Mouse (Mus musculus): ENCODE results near the gene Igf2bp2. TPM values are rescaled to one million over a fixed set of nuclear protein-coding genes. Genes with fewer than 3 reads are reported as not detected.

Gene Igf2bp2
- polyA plus RNA-seq, 1 experiment from 2014 or later, result 102 TPM

- Histone ChIP-seq H3K27ac (ENCODE audit: low read depth, low read length) (no peak overlapping the region), H3K4me2 (no peak overlapping the region), H3K4me3 (ENCODE audit: low read depth, low read length) (no peak overlapping the region), H3K9ac (ENCODE audit: low read depth, low read length) (no peak overlapping the region), H3K9me3 (replicated peaks; ENCODE audit: control insufficient read depth, low read length) (no peaks in the 10 kb centered on the region), H3K36me3 (ENCODE audit: control insufficient read depth, insufficient read depth, low read length) (0 out of 2 replicates have a peak, but pooled peaks cover 6% of the 10 kb centered on the region), H3K4me1 (ENCODE audit: control insufficient read depth, insufficient read depth, low read length) (no peaks in the 10 kb centered on the region), H3K27me3 (ENCODE audit: control insufficient read depth, insufficient read depth, low read length) (no peaks in the 10 kb centered on the region)
- WGBS (ENCODE audit: insufficient replicate concordance), result 85% methylated on average over 10 of the region's 10 CpGs
- no peak for ATAC-seq (replicated peaks; ENCODE audit: insufficient number of reproducible peaks, low FRiP score, low TSS enrichment)
Measured at GRCm38 (mm10) chr16:22038554-22038953, 124.5 kb downstream of the Igf2bp2 start.

GRCm38 (mm10) chr16:22027474-22027873, 135.6 kb downstream of the Igf2bp2 start:
- no peak overlapping the region for H3K27ac ChIP-seq (ENCODE audit: low read depth, low read length)
- no peak overlapping the region for H3K4me3 ChIP-seq (ENCODE audit: low read depth, low read length)
- H3K27me3 ChIP-seq (ENCODE audit: control insufficient read depth, insufficient read depth, low read length), result no peaks in the 10 kb centered on the region
- H3K9me3 ChIP-seq (replicated peaks; ENCODE audit: control insufficient read depth, low read length), result no peaks in the 10 kb centered on the region
- no peak overlapping the region for H3K4me2 ChIP-seq
- ATAC-seq (replicated peaks; ENCODE audit: insufficient number of reproducible peaks, low FRiP score, low TSS enrichment), result no peak
- no peak overlapping the region for H3K9ac ChIP-seq (ENCODE audit: low read depth, low read length)
- H3K36me3 ChIP-seq (ENCODE audit: control insufficient read depth, insufficient read depth, low read length), result peaks cover 25% of the 10 kb centered on the region
- no peaks in the 10 kb centered on the region for H3K4me1 ChIP-seq (ENCODE audit: control insufficient read depth, insufficient read depth, low read length)
- 86% methylated on average over 5 of the region's 5 CpGs for WGBS (ENCODE audit: insufficient replicate concordance)

DNA sequence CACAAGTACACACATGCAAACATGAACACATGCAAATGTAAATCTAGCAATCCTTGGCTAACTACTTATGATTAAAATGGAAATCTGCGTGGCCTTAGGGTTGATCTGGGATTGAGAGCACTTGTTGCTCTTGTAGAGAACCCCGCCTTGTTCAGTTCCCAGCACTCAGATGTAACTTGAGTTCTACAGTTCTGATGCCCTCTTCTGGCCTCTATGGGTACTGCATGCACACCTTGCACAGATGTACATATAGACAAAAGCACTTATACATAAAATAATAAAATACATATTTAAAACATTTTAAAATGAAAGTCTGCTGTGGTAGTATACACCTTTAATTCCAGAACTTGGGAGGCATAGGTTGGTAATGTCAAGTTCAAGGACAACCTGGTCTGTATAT, 141.0 kb downstream of the Igf2bp2 start:
- ATAC-seq (replicated peaks; ENCODE audit: insufficient number of reproducible peaks, low FRiP score, low TSS enrichment), result no peak
- Histone ChIP-seq H3K4me2 (no peak overlapping the region), H3K27me3 (ENCODE audit: control insufficient read depth, insufficient read depth, low read length) (no peaks in the 10 kb centered on the region), H3K9me3 (replicated peaks; ENCODE audit: control insufficient read depth, low read length) (peaks cover 3% of the 10 kb centered on the region), H3K36me3 (ENCODE audit: control insufficient read depth, insufficient read depth, low read length) (peaks cover 21% of the 10 kb centered on the region), H3K9ac (ENCODE audit: low read depth, low read length) (no peak overlapping the region), H3K27ac (ENCODE audit: low read depth, low read length) (no peak overlapping the region), H3K4me1 (ENCODE audit: control insufficient read depth, insufficient read depth, low read length) (no peaks in the 10 kb centered on the region), H3K4me3 (ENCODE audit: low read depth, low read length) (no peak overlapping the region)
- 97% methylated on average over 2 of the region's 2 CpGs for WGBS (ENCODE audit: insufficient replicate concordance)

DNA sequence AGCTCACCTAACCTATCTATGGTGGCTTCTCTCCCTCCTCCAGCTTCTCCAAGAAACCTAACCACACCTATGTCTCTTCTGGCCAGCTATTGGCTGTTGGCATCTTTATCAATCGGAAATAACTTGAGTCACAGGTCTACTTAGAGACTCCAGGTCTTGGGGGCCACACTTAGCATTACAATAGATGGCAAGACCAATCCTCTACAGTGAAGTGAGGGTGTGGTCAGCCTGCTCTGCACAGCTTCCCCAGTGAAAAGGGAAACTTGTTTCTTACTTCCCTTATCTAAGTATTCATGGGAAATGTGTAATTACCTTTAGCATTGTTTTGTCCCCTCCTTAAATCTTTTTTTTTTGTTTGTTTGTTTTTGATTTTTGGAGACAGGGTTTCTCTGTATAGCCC, 147.5 kb downstream of the Igf2bp2 start:
- H3K4me1 ChIP-seq (ENCODE audit: control insufficient read depth, insufficient read depth, low read length), result no peaks in the 10 kb centered on the region
- no peak overlapping the region for H3K9ac ChIP-seq (ENCODE audit: low read depth, low read length)
- no peaks in the 10 kb centered on the region for H3K9me3 ChIP-seq (replicated peaks; ENCODE audit: control insufficient read depth, low read length)
- H3K4me3 ChIP-seq (ENCODE audit: low read depth, low read length), result no peak overlapping the region
- peaks cover 14% of the 10 kb centered on the region for H3K36me3 ChIP-seq (ENCODE audit: control insufficient read depth, insufficient read depth, low read length)
- ATAC-seq (replicated peaks; ENCODE audit: insufficient number of reproducible peaks, low FRiP score, low TSS enrichment), result no peak
- H3K27ac ChIP-seq (ENCODE audit: low read depth, low read length), result no peak overlapping the region
- WGBS (ENCODE audit: insufficient replicate concordance), result 85% methylated on average over 1 of the region's 1 CpGs
- H3K27me3 ChIP-seq (ENCODE audit: control insufficient read depth, insufficient read depth, low read length), result no peaks in the 10 kb centered on the region
- no peak overlapping the region for H3K4me2 ChIP-seq

DNA sequence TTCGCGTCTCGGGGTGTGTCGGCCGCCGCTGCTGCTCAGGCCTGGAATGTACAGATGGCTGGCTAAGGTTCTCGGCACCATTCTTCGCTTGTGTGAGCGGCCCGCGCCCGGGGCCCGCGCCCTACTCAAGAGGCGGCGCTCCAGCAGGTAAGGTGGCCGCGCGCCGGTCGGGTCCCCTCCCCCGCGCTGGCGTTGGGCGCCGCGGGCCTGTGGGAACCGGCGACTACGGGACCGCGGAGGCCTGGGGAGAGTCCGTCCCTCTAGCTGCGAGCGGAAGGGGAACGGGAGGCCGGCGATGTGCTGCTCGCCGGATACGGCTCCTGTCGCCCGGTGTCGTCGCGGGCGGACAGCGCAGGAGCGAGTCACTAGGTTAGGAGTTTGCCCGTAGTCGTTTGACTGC, 153.5 kb downstream of the Igf2bp2 start:
- peaks cover 3% of the 10 kb centered on the region for H3K4me1 ChIP-seq (ENCODE audit: control insufficient read depth, insufficient read depth, low read length)
- H3K27me3 ChIP-seq (ENCODE audit: control insufficient read depth, insufficient read depth, low read length), result no peaks in the 10 kb centered on the region
- WGBS (ENCODE audit: insufficient replicate concordance), result 0% methylated on average over 38 of the region's 51 CpGs
- ATAC-seq (replicated peaks; ENCODE audit: insufficient number of reproducible peaks, low FRiP score, low TSS enrichment), result peak; percentile 70
- H3K9ac ChIP-seq (ENCODE audit: low read depth, low read length), result peak overlapping the region; percentile 94
- peak overlapping the region; percentile 86 for H3K4me2 ChIP-seq
- peak overlapping the region; percentile 98 for H3K4me3 ChIP-seq (ENCODE audit: low read depth, low read length)
- peak overlapping the region; percentile 76 for H3K27ac ChIP-seq (ENCODE audit: low read depth, low read length)
- H3K9me3 ChIP-seq (replicated peaks; ENCODE audit: control insufficient read depth, low read length), result no peaks in the 10 kb centered on the region
- H3K36me3 ChIP-seq (ENCODE audit: control insufficient read depth, insufficient read depth, low read length), result no peaks in the 10 kb centered on the region

DNA sequence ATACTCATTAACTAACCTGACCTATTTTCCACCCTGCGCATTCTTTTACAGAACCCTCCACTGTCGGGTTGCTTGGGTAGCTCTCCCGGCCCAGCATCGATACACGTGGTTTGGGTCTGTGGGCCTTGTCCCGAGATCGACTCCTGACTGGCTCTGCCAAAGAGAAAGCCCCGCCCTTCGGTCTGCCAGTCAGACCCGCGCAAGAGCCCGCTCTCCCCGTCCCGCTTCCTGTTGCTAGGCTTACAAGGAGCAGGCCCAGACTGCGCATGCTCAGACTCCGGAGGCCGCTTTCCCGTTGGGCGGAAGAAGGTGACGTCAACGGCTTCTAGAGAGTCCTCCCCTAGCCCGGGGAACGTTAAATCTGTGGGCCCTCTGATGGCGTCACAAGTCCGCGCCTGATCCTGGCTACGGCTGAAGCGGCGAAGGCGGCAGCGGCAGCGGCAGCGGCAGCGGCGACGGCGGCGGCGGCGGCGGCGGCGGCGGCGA, 154.0 kb downstream of the Igf2bp2 start, which contains the start of gene Senp2:
Gene Senp2 (plus strand): TSS at position 386 of the 486 bp plus-strand sequence.
- Histone ChIP-seq H3K4me1 (ENCODE audit: control insufficient read depth, insufficient read depth, low read length) (peaks cover 3% of the 10 kb centered on the region), H3K36me3 (ENCODE audit: control insufficient read depth, insufficient read depth, low read length) (no peaks in the 10 kb centered on the region), H3K27ac (ENCODE audit: low read depth, low read length) (peak within 1 kb of the TSS; percentile 76), H3K9me3 (replicated peaks; ENCODE audit: control insufficient read depth, low read length) (no peaks in the 10 kb centered on the region), H3K9ac (ENCODE audit: low read depth, low read length) (peak within 1 kb of the TSS; percentile 94), H3K27me3 (ENCODE audit: control insufficient read depth, insufficient read depth, low read length) (no peaks in the 10 kb centered on the region), H3K4me3 (ENCODE audit: low read depth, low read length) (peak within 1 kb of the TSS; percentile 98), H3K4me2 (peak within 1 kb of the TSS; percentile 86)
- 0% methylated on average over 45 of the region's 45 CpGs for WGBS (ENCODE audit: insufficient replicate concordance)
- peak; percentile 98 for ATAC-seq (replicated peaks; ENCODE audit: insufficient number of reproducible peaks, low FRiP score, low TSS enrichment)

Other genes starting within 250 kb of the Igf2bp2 start
- 31.2 and 39.4 TPM in 2 replicates for gene Tmem41a, start 215.7 kb downstream of the Igf2bp2 start, polyA plus RNA-seq (2014; fragmentation: Nextera tagmentation; extraction: Ambion mirVana)
- gene Liph, start 167.6 kb downstream of the Igf2bp2 start, polyA plus RNA-seq (2014; fragmentation: Nextera tagmentation; extraction: Ambion mirVana), result 0.27 and 0.96 TPM in 2 replicates
- 37.8 and 39.7 TPM in 2 replicates for gene Senp2, start 153.8 kb downstream of the Igf2bp2 start, polyA plus RNA-seq (2014; fragmentation: Nextera tagmentation; extraction: Ambion mirVana)
- gene Tra2b, start 102.7 kb upstream of the Igf2bp2 start, polyA plus RNA-seq (2014; fragmentation: Nextera tagmentation; extraction: Ambion mirVana), result 245 and 250 TPM in 2 replicates